Mouse (Mus musculus): Measurements from ENCODE around the gene Filip1l.

Filip1l gene

DNA sequence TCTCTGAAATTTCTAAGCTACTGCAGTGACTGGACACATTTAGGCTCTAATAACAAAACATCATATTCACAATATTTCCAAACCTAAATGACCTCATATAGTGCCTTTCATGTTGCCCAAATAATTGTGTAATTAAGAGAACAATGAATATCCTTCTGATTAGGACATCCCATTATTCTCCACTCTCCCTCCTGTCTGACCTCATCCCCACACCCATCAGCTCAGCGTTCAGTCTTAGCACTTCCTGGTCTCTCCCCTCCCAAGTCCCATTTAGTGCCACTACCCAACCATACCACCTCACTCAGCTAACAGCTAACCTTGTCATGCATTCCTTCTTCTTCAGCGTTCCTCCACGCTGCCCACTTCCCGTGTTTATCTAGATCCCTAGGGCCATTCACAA is 130.0 kb downstream of the Filip1l start:
- no peak for DNase-seq (ENCODE audit: low spot score in 2 of 2)

DNA sequence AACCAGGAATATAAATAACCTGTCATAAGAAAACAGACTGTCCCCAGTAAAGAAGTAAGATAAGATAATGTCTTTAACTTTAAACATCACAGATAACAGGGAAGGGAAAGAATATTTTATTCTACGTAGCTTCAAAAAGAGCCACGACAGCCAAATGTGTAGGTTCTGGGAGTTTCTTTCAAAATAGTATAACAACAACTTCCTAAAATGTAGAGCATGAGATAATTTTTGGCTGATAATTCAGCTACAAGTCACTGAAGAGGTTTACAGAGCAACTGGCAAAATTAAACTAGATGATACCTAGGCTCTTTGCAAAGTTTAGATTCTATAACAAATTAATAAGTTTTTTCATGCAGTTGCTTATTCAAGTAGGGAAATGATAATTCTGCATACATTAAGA is 130.6 kb downstream of the Filip1l start:
- no peak for DNase-seq (ENCODE audit: low spot score in 2 of 2)

DNA sequence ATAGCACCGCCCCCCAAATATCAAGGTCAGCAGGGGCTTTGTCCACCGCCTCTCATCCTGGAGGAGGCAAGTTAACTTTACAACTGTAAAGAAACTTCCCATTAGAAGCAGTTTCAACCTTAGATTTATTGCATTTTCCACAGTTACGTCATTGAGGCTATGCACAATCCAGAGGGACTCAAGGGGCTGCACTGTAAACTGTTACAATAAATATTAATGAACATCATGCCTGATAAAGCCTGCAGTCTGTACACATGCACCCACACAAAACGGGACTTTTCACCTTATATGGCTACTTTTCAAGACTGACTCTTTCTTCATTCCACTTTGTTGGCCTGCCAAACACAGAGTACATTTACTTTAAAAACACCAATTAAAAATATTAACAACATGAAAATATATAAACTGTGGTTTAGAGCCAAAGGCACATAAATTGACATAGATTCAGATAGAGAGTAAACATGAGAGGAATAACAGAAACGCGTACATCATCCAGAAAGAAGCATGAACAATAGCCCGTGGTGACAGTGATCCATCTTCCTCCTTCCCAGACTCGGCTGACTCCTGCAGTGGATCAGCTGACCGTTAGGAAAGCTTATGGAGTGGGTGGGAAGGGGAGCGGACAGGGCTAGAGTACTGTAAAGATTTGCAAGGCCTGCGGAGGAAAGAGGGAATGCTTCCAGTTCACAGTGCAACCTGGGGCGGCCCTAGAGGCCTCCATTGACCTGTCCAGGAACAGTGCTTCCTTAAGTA is 131.3 kb downstream of the Filip1l start:
- no peak for DNase-seq (ENCODE audit: low spot score in 2 of 2)

DNA sequence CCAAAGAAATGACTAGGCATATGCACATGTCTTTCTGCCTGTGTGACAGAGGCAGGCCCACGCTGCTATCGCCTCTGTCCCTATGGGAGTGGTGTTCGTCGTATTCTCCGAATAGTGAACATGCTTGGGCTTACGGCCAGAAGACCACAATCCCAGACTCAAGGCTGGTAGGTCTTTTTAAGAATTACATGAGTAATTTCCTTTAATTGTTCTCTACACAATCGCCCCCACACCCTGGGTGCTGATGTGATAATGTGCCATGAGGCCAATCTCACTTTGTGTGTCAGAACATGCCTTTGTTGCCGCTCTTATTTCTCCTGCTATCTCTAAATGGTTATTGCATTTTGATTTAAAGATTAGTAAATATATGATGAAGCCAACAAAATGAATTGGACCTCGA is 132.4 kb downstream of the Filip1l start:
- no peak for DNase-seq (ENCODE audit: low spot score in 2 of 2)

DNA sequence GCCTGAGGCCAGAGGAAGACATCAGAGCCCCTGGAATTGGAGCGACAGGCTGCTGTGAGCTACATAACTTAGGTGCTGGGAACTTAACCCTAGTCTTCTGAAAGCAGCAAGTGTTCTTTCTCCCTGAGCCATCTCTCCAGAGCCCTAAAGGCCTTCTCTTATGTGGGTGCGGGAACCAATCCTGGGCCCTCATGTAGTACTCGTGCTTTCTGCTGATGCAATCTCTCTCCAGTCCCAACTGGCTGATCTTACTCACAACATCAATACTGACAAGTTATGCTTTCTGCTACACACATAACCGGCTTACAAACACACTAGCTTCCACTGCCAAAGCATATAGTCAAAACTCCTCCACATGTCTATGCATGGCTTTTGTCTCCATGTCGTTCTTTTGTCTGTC is 133.4 kb downstream of the Filip1l start:
- no peak for DNase-seq (ENCODE audit: low spot score in 2 of 2)

DNA sequence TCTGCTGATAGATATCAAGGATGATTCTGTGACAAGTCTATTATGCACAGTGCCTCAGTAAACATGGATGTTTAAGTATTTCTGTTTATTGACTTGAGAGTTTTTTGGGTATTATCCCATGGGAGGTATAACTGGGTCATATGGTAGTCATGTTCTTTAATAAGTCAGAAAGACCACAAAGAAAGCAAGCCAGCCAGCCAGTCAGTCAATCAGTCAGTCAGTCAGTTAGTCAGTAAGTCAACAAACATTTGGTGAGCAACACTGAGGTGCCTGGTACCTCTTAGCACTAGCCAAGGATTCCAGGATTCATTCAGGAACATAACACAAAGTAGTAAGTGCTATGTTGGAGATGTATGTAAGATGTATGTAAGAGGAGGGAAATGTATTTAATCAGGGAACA is 135.8 kb downstream of the Filip1l start:
- no peak for DNase-seq (ENCODE audit: low spot score in 2 of 2)

DNA sequence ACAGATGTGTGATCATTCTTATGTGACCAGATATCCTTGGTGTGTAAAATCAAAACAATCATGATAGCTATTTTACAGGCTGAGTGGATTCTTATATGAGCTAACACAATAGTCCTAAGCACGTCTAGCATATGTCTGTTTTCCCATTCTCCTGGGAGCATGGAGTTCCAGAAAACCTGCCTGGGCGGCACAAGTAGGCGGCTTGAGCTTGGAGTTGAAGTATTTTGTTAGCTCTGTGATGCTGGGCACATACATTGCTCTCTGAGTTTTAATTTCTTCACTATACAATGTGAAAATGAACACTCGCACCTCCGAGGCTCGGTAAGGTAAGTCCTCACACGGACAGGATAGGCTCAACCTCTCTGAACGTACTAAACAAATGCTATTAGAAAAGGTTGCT is 137.8 kb downstream of the Filip1l start:
- no peak for DNase-seq (ENCODE audit: low spot score in 2 of 2)

DNA sequence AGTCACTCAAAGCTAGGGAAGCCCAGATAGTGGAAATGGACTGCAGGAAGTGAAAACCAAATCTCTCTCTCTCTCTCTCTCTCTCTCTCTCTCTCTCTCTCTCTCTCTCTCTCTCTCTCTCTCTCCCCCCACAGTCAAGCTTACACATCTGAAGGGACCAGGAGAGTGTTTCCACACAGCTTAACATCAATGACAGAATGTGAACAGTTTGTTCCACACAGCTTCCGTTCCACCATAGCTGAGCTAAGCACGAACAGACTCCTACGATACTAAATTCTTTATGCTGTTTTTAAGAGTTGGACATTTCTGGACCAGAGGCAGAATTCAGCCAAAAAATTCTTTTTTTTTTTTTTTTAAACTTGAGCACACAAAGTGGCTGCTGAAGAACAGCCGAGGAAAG is 139.0 kb downstream of the Filip1l start:
- no peak for DNase-seq (ENCODE audit: low spot score in 2 of 2)

DNA sequence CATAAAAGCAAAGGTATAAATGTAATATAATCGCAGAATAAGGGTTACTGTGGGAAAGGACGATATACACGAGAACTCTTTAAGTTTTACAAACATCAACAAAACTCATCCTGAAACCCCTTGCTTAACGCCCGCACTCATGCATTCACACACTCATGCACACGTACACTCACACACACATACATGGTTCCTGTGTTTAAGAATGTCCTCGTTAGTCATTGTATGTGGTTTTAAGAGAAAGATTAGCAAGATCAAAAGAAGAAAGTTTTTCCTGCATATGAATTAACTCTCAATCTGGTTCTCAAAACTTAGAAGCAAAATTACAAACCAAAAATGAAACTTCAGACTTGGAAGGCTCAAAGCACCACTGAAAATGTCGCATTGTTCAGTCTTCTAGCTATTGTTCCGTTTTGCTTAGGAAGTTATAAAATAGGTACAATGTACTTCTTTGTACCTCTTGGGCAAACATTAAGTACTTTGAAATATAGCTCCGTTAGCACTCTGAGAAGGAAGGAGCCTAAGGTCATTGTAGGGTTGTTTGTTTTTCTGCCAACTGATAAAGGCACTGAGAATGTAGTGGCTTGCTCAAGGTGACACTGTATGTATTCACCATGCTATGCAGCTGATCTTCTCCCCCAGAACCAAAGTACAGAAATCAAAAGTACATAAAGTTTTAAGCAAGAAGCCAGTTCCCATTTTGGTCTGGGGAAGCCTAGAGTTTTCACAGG is 142.7 kb downstream of the Filip1l start:
- DNase-seq (ENCODE audit: low spot score in 2 of 2) = no peak

DNA sequence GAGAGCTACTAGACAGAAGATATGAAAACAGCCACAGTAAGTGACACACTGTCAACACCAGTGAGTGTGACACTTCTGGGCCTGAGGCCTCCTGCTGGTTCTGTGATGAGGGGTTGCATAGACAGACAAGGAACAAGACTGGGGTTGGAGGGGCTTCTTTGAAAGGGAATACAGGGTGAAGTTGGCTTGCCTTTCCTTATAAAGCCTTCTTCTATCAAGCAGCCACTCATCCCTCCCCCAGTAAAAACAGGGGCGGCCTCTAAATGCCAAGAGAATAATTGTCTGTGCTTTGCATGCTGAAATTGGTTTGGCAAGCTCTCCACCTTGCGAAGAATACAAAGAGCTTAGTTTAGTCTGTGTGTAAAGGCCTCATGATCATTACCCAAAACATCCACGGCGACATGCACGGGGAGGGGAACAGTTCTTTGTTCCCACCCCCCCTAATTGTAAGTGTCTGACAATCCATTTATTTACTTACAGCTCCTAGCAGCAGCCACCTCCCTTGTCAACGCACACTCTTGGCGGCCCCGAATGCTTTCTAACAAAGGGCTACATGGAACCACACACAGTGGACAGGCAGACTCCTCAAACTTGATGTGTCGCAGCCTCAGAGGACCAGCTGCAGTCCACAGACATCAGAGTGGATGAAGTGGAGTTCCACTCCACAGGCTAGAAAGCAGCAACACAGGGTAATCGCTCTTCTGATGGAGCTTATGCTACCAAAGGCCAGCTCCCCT is 143.7 kb downstream of the Filip1l start:
- DNase-seq (ENCODE audit: low spot score in 2 of 2) = peak in 1 of 2 experiments; percentile 7

DNA sequence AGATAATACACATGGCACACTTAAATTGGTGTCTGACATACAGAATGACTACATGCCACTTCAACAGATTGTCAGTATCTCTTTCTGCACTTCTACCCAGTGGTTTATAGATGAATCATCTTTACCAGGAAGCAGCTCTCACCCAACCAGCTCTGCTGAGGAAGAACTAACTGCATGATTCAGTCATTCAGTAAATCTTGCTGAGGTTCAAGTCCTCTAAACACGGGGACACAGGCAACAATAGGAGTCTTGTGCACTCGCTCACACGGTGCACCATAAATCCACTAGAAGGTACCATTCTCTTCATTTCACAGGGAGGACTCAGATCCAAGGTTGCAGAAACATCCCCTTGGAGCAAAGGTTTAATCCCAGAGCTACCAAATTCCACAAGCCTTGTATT is 148.0 kb downstream of the Filip1l start:
- no peak for DNase-seq (ENCODE audit: low spot score in 2 of 2)

DNA sequence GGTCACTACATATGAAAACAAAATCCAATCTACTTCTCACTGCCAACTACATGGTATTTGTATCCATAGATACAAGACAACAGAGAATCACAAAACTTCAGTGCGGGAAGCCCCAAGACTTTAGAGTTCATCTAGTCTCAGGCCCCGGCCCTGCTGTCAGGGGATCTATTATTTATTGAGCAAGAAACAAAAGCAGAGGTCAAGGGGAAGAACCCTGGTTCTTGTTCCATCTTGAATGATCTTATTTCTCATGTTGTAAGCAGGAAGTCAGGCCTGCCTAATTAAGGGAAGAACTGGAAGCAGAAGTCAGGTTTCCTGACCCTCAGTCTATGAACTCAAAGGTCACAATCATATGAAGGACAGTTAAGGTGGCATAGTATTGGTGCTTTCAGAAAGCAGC is 149.3 kb downstream of the Filip1l start:
- no peak for DNase-seq (ENCODE audit: low spot score in 2 of 2)

DNA sequence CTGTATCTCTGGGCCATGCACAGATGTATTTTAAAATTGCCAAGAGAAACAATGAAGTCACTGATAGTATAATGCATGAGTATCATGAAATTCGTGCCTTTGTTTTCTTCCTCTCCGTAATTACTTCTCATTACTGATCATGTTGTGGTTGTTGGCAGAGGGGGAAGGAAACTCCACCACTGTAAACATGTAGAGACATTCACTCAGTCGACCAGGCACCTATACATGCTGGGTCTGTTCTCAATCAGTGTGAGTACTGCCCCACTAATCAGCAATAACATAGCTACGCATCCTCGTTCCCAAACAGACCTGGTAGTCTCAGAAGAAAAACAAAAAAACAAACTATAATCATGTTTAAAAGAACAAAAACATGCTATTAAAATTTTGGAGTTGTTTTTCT is 149.9 kb downstream of the Filip1l start:
- no peak for DNase-seq (ENCODE audit: low spot score in 2 of 2)

DNA sequence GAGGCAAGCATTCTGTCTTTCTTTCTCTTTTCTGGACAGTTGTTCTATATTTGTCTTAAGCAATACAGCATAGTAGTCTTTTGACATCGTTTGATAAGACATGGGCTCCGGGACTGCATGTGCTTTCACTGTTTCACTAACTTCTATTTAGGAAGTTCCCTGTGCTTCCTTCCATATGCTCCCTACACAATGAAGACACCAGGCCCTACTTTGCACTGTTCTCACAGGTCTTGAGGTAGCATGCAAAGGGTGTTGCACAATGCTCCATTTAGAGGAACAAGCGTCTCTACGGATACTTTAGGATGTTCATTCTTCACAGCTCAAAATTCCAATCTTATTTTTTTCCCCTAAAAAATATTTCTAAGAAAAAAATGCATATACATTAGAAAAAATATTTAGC is 151.8 kb downstream of the Filip1l start:
- DNase-seq (ENCODE audit: low spot score in 2 of 2) = no peak

DNA sequence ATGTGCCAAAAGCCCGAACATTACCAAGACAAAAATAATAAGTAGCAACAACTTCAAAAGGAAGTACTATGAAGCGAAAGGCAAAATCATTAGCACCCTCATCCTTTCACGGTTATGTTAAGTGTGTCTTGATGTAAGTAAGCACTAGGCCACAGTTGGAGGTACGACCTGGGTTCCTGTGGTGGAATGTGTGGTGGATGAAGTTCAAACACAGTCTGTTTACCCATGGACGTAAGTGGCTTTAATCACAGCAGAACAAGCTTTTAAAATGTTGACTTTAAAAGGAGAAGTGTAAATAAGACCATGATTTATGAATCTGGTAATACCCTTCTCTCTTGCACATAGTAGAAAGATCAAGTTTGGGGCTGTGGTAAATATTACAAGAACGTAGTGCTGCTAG is 153.2 kb downstream of the Filip1l start:
- DNase-seq (ENCODE audit: low spot score in 2 of 2) = no peak

DNA sequence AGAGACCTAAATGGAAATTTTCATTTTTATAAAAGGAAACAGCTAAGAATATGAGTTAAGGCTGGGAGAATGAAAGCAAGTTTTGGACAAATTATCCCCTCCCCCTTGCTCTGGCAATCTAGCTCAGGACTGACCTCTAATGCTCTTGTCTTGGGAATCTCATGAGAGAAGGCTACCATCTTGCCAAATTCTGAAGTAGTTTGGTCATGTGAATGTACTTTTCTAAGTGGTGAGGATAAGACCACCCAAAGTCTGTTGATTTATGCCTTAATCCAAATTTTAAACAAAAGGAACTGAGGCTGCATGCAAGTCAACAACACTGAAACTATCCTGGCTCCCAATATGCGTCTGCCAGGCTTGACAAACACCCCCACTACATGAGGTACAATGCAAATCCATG is 155.5 kb downstream of the Filip1l start:
- DNase-seq (ENCODE audit: low spot score in 2 of 2) = no peak

DNA sequence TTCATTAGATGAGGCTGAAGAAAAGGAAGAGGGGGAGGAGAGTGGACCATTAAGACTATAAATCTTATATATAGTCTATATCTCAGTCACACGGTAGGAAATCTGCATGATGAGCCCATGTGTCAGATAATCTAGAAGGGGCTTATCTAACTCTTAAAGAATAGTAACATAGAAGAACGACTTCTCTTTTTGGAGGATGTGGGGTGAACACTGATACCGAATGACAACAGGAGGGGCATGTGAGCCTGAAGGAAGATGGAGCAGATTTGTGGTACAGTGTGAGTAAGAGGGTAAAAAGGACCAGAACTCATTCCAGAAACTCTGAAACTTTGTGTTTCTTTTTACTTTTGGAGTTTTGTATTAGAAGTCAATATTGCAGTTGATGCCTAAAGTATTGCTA is 156.2 kb downstream of the Filip1l start:
- DNase-seq (ENCODE audit: low spot score in 2 of 2) = no peak

DNA sequence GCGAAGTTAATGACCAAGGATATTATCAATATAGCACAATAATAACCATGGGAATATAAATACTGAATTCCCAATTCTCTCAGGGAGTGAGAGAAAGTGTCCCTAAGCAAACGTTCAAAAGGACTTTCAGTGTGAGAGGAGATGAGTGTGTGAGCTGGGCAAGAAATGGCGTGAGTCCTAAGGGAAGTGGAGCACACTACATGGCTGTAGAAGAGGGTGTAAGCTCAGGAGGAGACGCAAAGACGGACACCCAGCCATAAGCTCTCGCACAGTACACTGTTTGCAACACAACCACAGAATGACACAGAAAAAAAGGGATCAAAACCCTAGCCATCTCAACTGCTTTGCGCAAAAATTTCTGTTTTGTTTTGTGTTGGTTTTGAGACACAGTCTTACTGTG is 160.7 kb downstream of the Filip1l start:
- no peak for DNase-seq (ENCODE audit: low spot score in 2 of 2)

DNA sequence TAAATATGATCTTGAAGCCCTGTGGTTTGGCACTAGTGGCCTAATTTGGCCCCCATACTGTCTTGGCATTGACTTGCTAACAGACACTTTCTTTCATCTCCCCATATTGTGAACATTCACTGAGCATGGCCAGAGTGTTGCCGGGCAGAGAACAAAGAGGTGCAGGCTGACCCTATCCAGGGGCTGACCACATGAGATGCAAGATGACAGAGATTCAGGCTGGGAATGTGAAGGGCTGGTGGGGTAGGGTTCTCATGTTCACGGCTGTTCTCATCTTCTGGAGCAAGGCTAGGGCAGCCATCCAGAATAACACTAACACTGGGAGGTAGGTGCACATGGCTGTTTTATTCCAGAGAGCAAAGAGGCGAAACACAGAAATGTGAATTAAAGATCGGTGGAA is 161.5 kb downstream of the Filip1l start:
- DNase-seq (ENCODE audit: low spot score in 2 of 2) = no peak

DNA sequence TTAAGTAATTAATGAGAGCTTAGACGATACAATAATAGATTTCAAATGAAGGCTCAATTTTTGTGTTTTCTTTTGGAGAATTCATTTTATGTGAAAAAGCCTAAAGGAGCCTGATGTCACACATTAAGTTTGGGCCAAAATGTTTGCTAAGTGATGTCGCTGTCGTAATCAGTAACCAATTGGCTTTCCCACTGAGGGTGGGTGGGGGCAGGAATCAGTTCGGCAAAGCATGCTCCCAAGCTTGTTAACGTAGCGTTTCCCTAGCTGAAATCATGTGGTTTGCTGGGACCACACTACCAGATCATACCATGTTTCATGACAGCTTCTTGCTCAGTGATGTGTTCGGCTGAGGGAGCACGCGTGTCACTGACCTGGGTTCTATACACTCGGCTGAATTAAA is 162.7 kb downstream of the Filip1l start:
- DNase-seq (ENCODE audit: low spot score in 2 of 2) = no peak

DNA sequence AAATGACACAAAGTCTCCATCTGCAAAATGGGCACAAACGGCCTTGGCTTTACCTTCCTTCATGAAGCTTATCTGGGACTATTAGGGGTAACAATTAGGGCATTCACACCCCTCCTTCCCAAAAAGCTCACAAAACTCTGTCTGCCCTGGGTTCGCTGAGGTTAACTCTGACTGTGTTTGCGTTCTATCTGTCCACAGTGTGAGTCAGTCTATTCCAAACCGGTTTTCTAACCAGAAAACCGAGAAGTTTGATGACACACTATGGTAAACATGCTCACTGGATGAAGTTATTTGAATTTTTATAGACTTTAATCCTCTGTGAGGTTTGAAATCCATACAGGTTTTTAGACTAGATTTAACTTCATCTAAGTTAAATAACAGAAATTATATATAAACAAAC is 172.2 kb downstream of the Filip1l start:
- DNase-seq (ENCODE audit: low spot score in 2 of 2) = no peak

DNA sequence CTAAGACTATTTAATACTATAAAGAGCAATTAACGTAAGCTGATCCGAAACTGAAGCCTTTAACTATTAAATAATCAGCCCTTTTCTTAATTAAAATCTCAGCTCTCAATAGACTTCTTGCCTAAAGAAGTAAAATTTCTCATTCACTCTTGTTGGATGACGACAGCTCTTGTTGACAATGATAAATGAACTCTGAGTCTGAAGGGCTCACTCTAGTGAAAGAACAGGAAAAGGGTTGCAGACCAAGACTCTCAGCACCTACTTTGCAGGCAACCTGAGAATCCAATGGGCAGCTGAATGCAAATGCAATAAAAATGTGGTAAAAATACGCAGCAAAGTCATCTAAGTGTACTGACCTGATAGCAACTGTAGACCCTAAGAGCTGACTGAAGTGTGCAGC is 172.6 kb downstream of the Filip1l start:
- DNase-seq (ENCODE audit: low spot score in 2 of 2) = no peak

DNA sequence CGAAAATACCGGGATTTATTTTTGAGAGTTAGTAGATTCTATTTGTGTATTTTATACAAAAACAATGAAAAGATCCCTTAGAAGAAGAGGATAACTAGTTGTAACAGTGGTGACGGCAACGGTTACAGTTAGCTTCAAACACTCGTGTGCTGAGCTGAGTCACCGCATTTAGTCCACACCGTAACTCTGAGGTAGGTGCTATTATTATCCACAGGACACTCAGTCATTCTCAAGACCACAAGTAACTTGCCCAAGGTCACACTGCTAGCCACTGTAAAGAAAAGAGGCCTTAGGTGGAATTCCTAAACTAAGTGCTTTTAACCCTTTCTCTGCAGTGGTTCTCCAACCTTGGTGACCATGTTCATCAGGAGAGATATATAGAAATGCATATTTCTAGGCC is 174.0 kb downstream of the Filip1l start:
- DNase-seq (ENCODE audit: low spot score in 2 of 2) = no peak
